Mouse (Mus musculus) heart, adult 18-20 months (tissue): ENCODE results near the gene Pms2. TPM values are rescaled to one million over a fixed set of nuclear protein-coding genes. Genes with fewer than 3 reads are reported as not detected.

ENCODE experiments used
- DNase-seq, 2 experiments: peaks; one replicate each; pipeline ENCODE4 v3.0.0; 2021 to 2022; ENCODE audit warnings: mixed read lengths in 1 of 2
- long read RNA-seq, 2 experiments: library from polyadenylated mRNA; stranded (forward); transcript quantifications; one replicate each; pipeline ENCODE4 v2.0.0; 2021
- total RNA-seq, 2 experiments: library from RNA; stranded (reverse); gene quantifications; 2 replicates each; pipeline ENCODE4 v1.2.3; 2021

Pms2 gene
- 1 to 10 TPM; 2.9 to 3.6 TPM for total RNA-seq
- long read RNA-seq, experiment 1, full-length matches to known transcripts = 2 of 3 reads
- long read RNA-seq, experiment 1, partial matches to known transcripts = 0 of 3 reads
- long read RNA-seq, experiment 1, other reads (novel, unspliced or antisense) = 1 of 3 reads
- long read RNA-seq, experiment 2, full-length matches to known transcripts = 1 of 3 reads
- long read RNA-seq, experiment 2, partial matches to known transcripts = 1 of 3 reads
- long read RNA-seq, experiment 2, other reads (novel, unspliced or antisense) = 1 of 3 reads

- DNase-seq = peak; percentile 97 to 98
Measured at GRCm38 (mm10) chr5:143909417-143910400, at the start of gene Pms2, which contains the start of gene Aimp2. Gene Pms2 (plus strand): TSS chr5:143909964. Gene Aimp2 (minus strand): TSS chr5:143909847.

GRCm38 (mm10) chr5:143871547-143872169, 38.1 kb upstream of the Pms2 start:
- no peak for DNase-seq

GRCm38 (mm10) chr5:143874571-143874970, 35.2 kb upstream of the Pms2 start:
- no peak for DNase-seq

GRCm38 (mm10) chr5:143885274-143885673, 24.5 kb upstream of the Pms2 start:
- no peak for DNase-seq

- DNase-seq = no peak
Measured at GRCm38 (mm10) chr5:143890741-143891140, 19.0 kb upstream of the Pms2 start.

- DNase-seq = no peak
Measured at GRCm38 (mm10) chr5:143892255-143892886, 17.4 kb upstream of the Pms2 start.

GRCm38 (mm10) chr5:143893396-143893795, 16.4 kb upstream of the Pms2 start:
- DNase-seq = no peak

GRCm38 (mm10) chr5:143897635-143898330, 12.0 kb upstream of the Pms2 start, which contains the start of gene Ankrd61:
Gene Ankrd61 (minus strand): TSS chr5:143897685.
- no peak for DNase-seq

GRCm38 (mm10) chr5:143902111-143902510, 7.7 kb upstream of the Pms2 start:
- peak; percentile 55 to 78 for DNase-seq

- DNase-seq = no peak
Measured at GRCm38 (mm10) chr5:143903813-143904212, 6.0 kb upstream of the Pms2 start.

GRCm38 (mm10) chr5:143906429-143906828, 3.3 kb upstream of the Pms2 start:
- no peak for DNase-seq

GRCm38 (mm10) chr5:143908926-143909325, 838 bp upstream of the Pms2 start:
- DNase-seq = no peak

GRCm38 (mm10) chr5:143916221-143916620, 6.5 kb downstream of the Pms2 start:
- no peak for DNase-seq

GRCm38 (mm10) chr5:143917418-143917817, 7.7 kb downstream of the Pms2 start:
- DNase-seq = peak; percentile 59 to 72

- DNase-seq = no peak
Measured at GRCm38 (mm10) chr5:143918120-143918519, 8.4 kb downstream of the Pms2 start.

- no peak for DNase-seq
Measured at GRCm38 (mm10) chr5:143924781-143925452, 15.2 kb downstream of the Pms2 start.

- DNase-seq = no peak
Measured at GRCm38 (mm10) chr5:143927875-143928274, 18.1 kb downstream of the Pms2 start, which contains the start of gene Gm42421. Gene Gm42421 (plus strand): TSS chr5:143928175.

- no peak for DNase-seq
Measured at GRCm38 (mm10) chr5:143929291-143929690, 19.5 kb downstream of the Pms2 start.

- DNase-seq = no peak
Measured at GRCm38 (mm10) chr5:143930656-143931055, 20.9 kb downstream of the Pms2 start.

GRCm38 (mm10) chr5:143931863-143932580, 22.3 kb downstream of the Pms2 start:
- DNase-seq = no peak
